Mouse (Mus musculus): ENCODE measurements around the gene Phf20.
"Not testable (repeated sequence)": the region's sequence is repeated elsewhere in the genome, so short reads cannot be mapped to it uniquely, and the experiment has no call there.

Gene Phf20

GRCm38 (mm10) chr2:156196302-156197128 lies at the start of gene Phf20:
Phf20 (plus strand) TSS chr2:156196466.
- DNase-seq, result peak; percentile 99 to 100

- no peak for DNase-seq
Observed at GRCm38 (mm10) chr2:156147316-156147915, 48.9 kb upstream of the Phf20 start.

GRCm38 (mm10) chr2:156151538-156151937 lies 44.7 kb upstream of the Phf20 start:
- no peak for DNase-seq

GRCm38 (mm10) chr2:156165478-156165877 lies 30.8 kb upstream of the Phf20 start:
- DNase-seq, result no peak

GRCm38 (mm10) chr2:156166557-156166956 lies 29.7 kb upstream of the Phf20 start:
- DNase-seq, result no peak

- DNase-seq, result no peak
Observed at GRCm38 (mm10) chr2:156177079-156177478, 19.2 kb upstream of the Phf20 start.

GRCm38 (mm10) chr2:156177651-156178050 lies 18.6 kb upstream of the Phf20 start:
- no peak for DNase-seq

- peak; percentile 77 to 90 for DNase-seq
Observed at GRCm38 (mm10) chr2:156179046-156179795, 17.0 kb upstream of the Phf20 start.

GRCm38 (mm10) chr2:156179796-156180093 lies 16.5 kb upstream of the Phf20 start:
- no peak for DNase-seq

- DNase-seq, result peak; percentile 99 to 100
Observed at GRCm38 (mm10) chr2:156180094-156180821, 16.0 kb upstream of the Phf20 start, which contains the start of gene Rbm39. Rbm39 (minus strand) TSS chr2:156180238.

GRCm38 (mm10) chr2:156180824-156181590 lies 15.3 kb upstream of the Phf20 start:
- no peak for DNase-seq

GRCm38 (mm10) chr2:156181592-156181991 lies 14.7 kb upstream of the Phf20 start:
- no peak for DNase-seq

GRCm38 (mm10) chr2:156189241-156189640 lies 7.0 kb upstream of the Phf20 start:
- not testable (repeated sequence) for DNase-seq

- no peak for DNase-seq
Observed at GRCm38 (mm10) chr2:156190004-156190896, 6.0 kb upstream of the Phf20 start.

GRCm38 (mm10) chr2:156191540-156191939 lies 4.7 kb upstream of the Phf20 start:
- DNase-seq, result no peak

GRCm38 (mm10) chr2:156192068-156192467 lies 4.2 kb upstream of the Phf20 start:
- no peak for DNase-seq

- DNase-seq, result no peak
Observed at GRCm38 (mm10) chr2:156193066-156193862, 3.0 kb upstream of the Phf20 start.

GRCm38 (mm10) chr2:156194571-156194970 lies 1.7 kb upstream of the Phf20 start:
- peak in 1 of 2 experiments; percentile 58 for DNase-seq

GRCm38 (mm10) chr2:156197129-156197911 lies 1.1 kb downstream of the Phf20 start:
- DNase-seq, result no peak

Measured in kidney, postnatal 25 days (tissue).